ENCODE assay signal across 31 mouse cellular contexts in the genomic region with DNA sequence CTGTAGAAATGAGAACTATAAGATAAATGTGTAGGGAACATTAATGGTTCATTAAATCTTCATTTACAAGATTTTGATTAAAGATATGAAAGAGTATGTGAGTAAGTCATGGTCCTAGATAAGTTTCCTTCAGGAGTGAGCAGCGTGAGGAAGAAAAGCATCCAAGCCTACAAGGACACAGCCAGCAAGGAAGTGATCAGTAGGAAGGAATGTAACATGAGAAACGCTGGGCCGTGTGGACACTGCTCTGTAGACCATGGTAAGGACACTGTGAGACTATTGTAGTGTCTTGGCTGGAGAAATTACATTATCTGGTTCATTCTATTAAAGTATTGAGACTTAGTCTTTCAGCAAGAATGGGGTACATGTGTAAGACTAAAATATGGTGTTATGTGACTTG. TPM values are rescaled to one million over a fixed set of nuclear protein-coding genes. Genes with fewer than 3 reads are reported as not detected.
"Had no signal": no experiment of that assay in that cellular context is flagged by ENCODE, and none has a peak within 500 bp of the region (broad histone marks: within the 10 kb centered on the region; RNA-seq: fewer than 3 reads in every experiment).

No protein-coding gene starts in this region.

- ATAC-seq: hindbrain, postnatal 0 days; intestine, embryonic 16.5 days; liver, embryonic 12.5 days had no signal

- H3K4me2 ChIP-seq: heart, embryonic 11.5 days; heart, embryonic 13.5 days; heart, embryonic 15.5 days; hindbrain, embryonic 13.5 days; hindbrain, embryonic 15.5 days; limb, embryonic 13.5 days; limb, embryonic 15.5 days; liver, embryonic 12.5 days had no signal

- H3K4me1 ChIP-seq: heart, embryonic 15.5 days; hindbrain, embryonic 13.5 days; hindbrain, embryonic 15.5 days; limb, embryonic 13.5 days; limb, embryonic 15.5 days; liver, embryonic 12.5 days had no signal

- H3K36me3 ChIP-seq: heart, embryonic 13.5 days; heart, embryonic 15.5 days; hindbrain, embryonic 13.5 days; hindbrain, embryonic 15.5 days; limb, embryonic 13.5 days; limb, embryonic 15.5 days; liver, embryonic 12.5 days had no signal

- H3K9me3 ChIP-seq: heart, embryonic 13.5 days; heart, embryonic 15.5 days; hindbrain, embryonic 13.5 days; hindbrain, embryonic 15.5 days; limb, embryonic 13.5 days; limb, embryonic 15.5 days; liver, embryonic 12.5 days had no signal

- DNase-seq: gastrocnemius, postnatal 14 days; gastrocnemius, postnatal 36 days; heart, adult 11 months; heart, adult 2 months; heart, postnatal 14 days; heart, postnatal 36 days; kidney, adult 2 months; kidney, postnatal 10 days; kidney, postnatal 25 days; layer of hippocampus, adult 9-11 months; layer of hippocampus, postnatal 36 days; left cerebral cortex, postnatal 4 days had no signal

- H3K4me3 ChIP-seq: heart, adult 2 months; heart, embryonic 13.5 days; heart, embryonic 15.5 days; hindbrain, embryonic 13.5 days; hindbrain, embryonic 15.5 days; limb, embryonic 13.5 days; limb, embryonic 15.5 days; liver, embryonic 12.5 days had no signal

- H3K9ac ChIP-seq: heart, embryonic 13.5 days; heart, embryonic 15.5 days; hindbrain, embryonic 13.5 days; hindbrain, embryonic 15.5 days; limb, embryonic 13.5 days; limb, embryonic 15.5 days; liver, embryonic 12.5 days; liver, embryonic 14.5 days had no signal

- H3K27me3 ChIP-seq: heart, embryonic 13.5 days; heart, embryonic 15.5 days; hindbrain, embryonic 13.5 days; hindbrain, embryonic 15.5 days; limb, embryonic 13.5 days; limb, embryonic 15.5 days; liver, embryonic 12.5 days had no signal

- H3K27ac ChIP-seq: heart, adult 2 months; heart, embryonic 13.5 days; heart, embryonic 15.5 days; hindbrain, embryonic 13.5 days; hindbrain, embryonic 15.5 days; hindbrain, postnatal 0 days; limb, embryonic 13.5 days; limb, embryonic 15.5 days; liver, embryonic 12.5 days; liver, embryonic 14.5 days had no signal

RNA-seq across cellular contexts. Expression of a gene that starts 19.2 kb away (rescaled TPM):
- polyA plus RNA-seq: gonadal fat pad, adult 2 months; heart, adult 2 months; heart, embryonic 11.5 days; heart, embryonic 13.5 days; heart, embryonic 15.5 days; heart, postnatal 0 days; hindbrain, embryonic 11.5 days; hindbrain, embryonic 13.5 days; hindbrain, embryonic 15.5 days; hindbrain, postnatal 0 days; intestine, embryonic 14.5 days; intestine, embryonic 16.5 days; kidney, adult 2 months; large intestine, adult 2 months; limb, embryonic 11.5 days; limb, embryonic 13.5 days; limb, embryonic 15.5 days; liver, adult 2 months; liver, embryonic 12.5 days; liver, embryonic 14.5 days; liver, embryonic 16.5 days had no signal
